ENCODE assay signal across 10 mouse cellular contexts in genomic region chr1:77512059-77512407, GRCm38 (mm10). TPM values are rescaled to one million over a fixed set of nuclear protein-coding genes. Genes with fewer than 3 reads are reported as not detected.
DNase-seq lines count a peak whose midpoint lies in the region; ATAC-seq and TF ChIP-seq lines count a peak whose summit lies in the region.
"Had no signal": no experiment of that assay in that cellular context is flagged by ENCODE, and none has a peak within 500 bp of the region (broad histone marks: within the 10 kb centered on the region; RNA-seq: fewer than 3 reads in every experiment).

No protein-coding gene starts in this region.

- no peak for DNase-seq in gastrocnemius, adult 2 months
- no peak for DNase-seq in gastrocnemius, postnatal 14 days
- no peak for DNase-seq in neural tube, embryonic 11.5 days (ENCODE audit: low spot score)
- no peak for DNase-seq in neural tube, embryonic 10.5 days (ENCODE audit: extremely low spot score, low spot score)
- DNase-seq in ovary, postnatal 36 days (ENCODE audit: low spot score), result no peak
- no peak for DNase-seq in gastrocnemius, postnatal 10 days
- DNase-seq: kidney, adult 18-20 months; lung, postnatal 10 days had no signal

- no peaks in the 10 kb centered on the region for H3K9me3 ChIP-seq in neural tube, embryonic 11.5 days (ENCODE audit: control insufficient read depth, low read length)
- H3K9me3 ChIP-seq in liver, embryonic 15.5 days (replicated peaks), result no peaks in the 10 kb centered on the region

- no peak for ATAC-seq in neural tube, embryonic 11.5 days (ENCODE audit: insufficient read depth, low FRiP score, low TSS enrichment)
- ATAC-seq in liver, embryonic 15.5 days (ENCODE audit: insufficient read depth), result no peak
- ATAC-seq in granulocyte monocyte progenitor cell, adult 5-6 weeks (replicated peaks; ENCODE audit: poor library complexity, severe bottlenecking), result no peak

- intact Hi-C loops in gastrocnemius, adult 2 months (cut with DNase I), result loop anchor here (2.0 to 10.0 kb wide), 2 partner anchors 49 to 317 kb away; no protein-coding TSS in a partner anchor
- intact Hi-C loops in gastrocnemius, postnatal 14 days (cut with DNase I; ENCODE audit: low total_unique reads), result no loop called here

- no peaks in the 10 kb centered on the region; the same call in 1 of the 2 replicates for H3K36me3 ChIP-seq in neural tube, embryonic 11.5 days (ENCODE audit: control insufficient read depth, insufficient read depth, low read length)
- no peaks in the 10 kb centered on the region for H3K36me3 ChIP-seq in liver, embryonic 15.5 days (replicated peaks)

- peak overlapping the region; percentile 96 for H3K4me2 ChIP-seq in neural tube, embryonic 11.5 days (ENCODE audit: low read depth)
- peak overlapping the region; percentile 72; the same call in 1 of the 2 replicates for H3K4me2 ChIP-seq in liver, embryonic 15.5 days

- no peaks in the 10 kb centered on the region for H3K27me3 ChIP-seq in neural tube, embryonic 11.5 days (ENCODE audit: control insufficient read depth, insufficient read depth, low read length)
- peaks cover 56% of the 10 kb centered on the region for H3K27me3 ChIP-seq in liver, embryonic 15.5 days

- H3K4me1 ChIP-seq in neural tube, embryonic 11.5 days (ENCODE audit: control insufficient read depth, insufficient read depth, low read length), result peaks cover 8% of the 10 kb centered on the region
- H3K4me1 ChIP-seq in liver, embryonic 15.5 days (replicated peaks), result peaks cover 16% of the 10 kb centered on the region

- no peak overlapping the region for H3K27ac ChIP-seq in gastrocnemius, adult 2 months
- peak overlapping the region; percentile 79; the same call in 1 of the 2 replicates for H3K27ac ChIP-seq in neural tube, embryonic 11.5 days (ENCODE audit: low read depth, low read length)
- no peak overlapping the region for H3K27ac ChIP-seq in liver, embryonic 15.5 days (replicated peaks)

- WGBS in neural tube, embryonic 11.5 days, result 1% methylated on average over 4 of the region's 4 CpGs
- 49% methylated on average over 4 of the region's 4 CpGs for WGBS in liver, embryonic 15.5 days (ENCODE audit: insufficient replicate concordance)

- peak overlapping the region; percentile 88; the same call in 1 of the 2 replicates for H3K4me3 ChIP-seq in gastrocnemius, adult 2 months
- peak overlapping the region; percentile 46 for H3K4me3 ChIP-seq in neural tube, embryonic 11.5 days (ENCODE audit: low read depth, low read length)
- H3K4me3 ChIP-seq in liver, embryonic 15.5 days (replicated peaks), result no peak overlapping the region

- TF ChIP-seq CTCF in gastrocnemius, adult 2 months (IDR thresholded peaks at IDR 0.05), result no peak

- H3K9ac ChIP-seq in neural tube, embryonic 11.5 days (ENCODE audit: low read length), result peak overlapping the region; percentile 68
- no peak overlapping the region for H3K9ac ChIP-seq in liver, embryonic 15.5 days

RNA-seq across cellular contexts. Expression of gene Epha4, which starts 2.9 kb away (rescaled TPM):
- total RNA-seq in gastrocnemius, adult 2 months (2021), result 1 to 10 TPM; 1.4 to 3.0 TPM
- total RNA-seq in gastrocnemius, postnatal 14 days (2021), result 1 to 10 TPM; 3.1 to 4.5 TPM
- 23.1 and 26.6 TPM in 2 replicates for polyA plus RNA-seq in neural tube, embryonic 11.5 days (2014; fragmentation: Nextera tagmentation; extraction: Ambion mirVana)
- polyA plus RNA-seq in liver, embryonic 15.5 days (2015; fragmentation: Nextera tagmentation; extraction: Ambion mirVana), result 0.31 TPM in 2 replicates
- not detected in 2 replicates for total RNA-seq in granulocyte monocyte progenitor cell, adult 5-6 weeks (2014; fragmentation: Nextera tagmentation)
- 0.31 TPM in 1 of 2 replicates, not detected in the other for total RNA-seq in granulocyte monocyte progenitor cell, adult 5-6 weeks (2017)
- 10 to 100 TPM in 1 of 2 experiments, 1 to 10 TPM in 1; 6.3 to 10.0 TPM for total RNA-seq in gastrocnemius, postnatal 10 days (2021)
